Mouse (Mus musculus) monocyte, adult 5-6 weeks (primary cell): Measurements from ENCODE around the gene Dph1. TPM values are rescaled to one million over a fixed set of nuclear protein-coding genes. Genes with fewer than 3 reads are reported as not detected.

ENCODE experiments used
- ATAC-seq: fragments of 153-309, 156-312 bp; replicated peaks from 2 replicates; pipeline ENCODE4 v1.8.0; 2017; ENCODE audit warnings: mild to moderate bottlenecking; ENCODE audit not compliant: low TSS enrichment, insufficient number of reproducible peaks, severe bottlenecking, poor library complexity, low FRiP score
- total RNA-seq: library from RNA; stranded (forward); fragments of 200-1000, 200-491, 200-594 nt; gene quantifications from 3 replicates; pipeline ENCODE4 v1.2.3, GENCODE M21; 2017

Dph1 gene
- total RNA-seq, 1 experiment from 2014 or later, result 3.0 TPM

- no peak for ATAC-seq
Measured at GRCm38 (mm10) chr11:75147106-75147845, 43.8 kb downstream of the Dph1 start.

- ATAC-seq, result no peak
Measured at GRCm38 (mm10) chr11:75145841-75146240, 45.2 kb downstream of the Dph1 start.

GRCm38 (mm10) chr11:75142749-75143148 is 48.3 kb downstream of the Dph1 start:
- no peak for ATAC-seq

GRCm38 (mm10) chr11:75141913-75142312 is 49.1 kb downstream of the Dph1 start:
- ATAC-seq, result no peak

- peak; percentile 59 for ATAC-seq
Measured at GRCm38 (mm10) chr11:75141038-75141437, 50.0 kb downstream of the Dph1 start.

GRCm38 (mm10) chr11:75140431-75140830 is 50.6 kb downstream of the Dph1 start:
- no peak for ATAC-seq

- ATAC-seq, result no peak
Measured at GRCm38 (mm10) chr11:75139122-75139963, 51.7 kb downstream of the Dph1 start.

- ATAC-seq, result peak; percentile 97
Measured at GRCm38 (mm10) chr11:75136666-75137398, 54.2 kb downstream of the Dph1 start.

GRCm38 (mm10) chr11:75135358-75135757 is 55.7 kb downstream of the Dph1 start:
- no peak for ATAC-seq

GRCm38 (mm10) chr11:75134485-75135068 is 56.5 kb downstream of the Dph1 start:
- no peak for ATAC-seq

GRCm38 (mm10) chr11:75133951-75134350 is 57.1 kb downstream of the Dph1 start:
- ATAC-seq, result no peak

- ATAC-seq, result no peak
Measured at GRCm38 (mm10) chr11:75133391-75133790, 57.6 kb downstream of the Dph1 start.

GRCm38 (mm10) chr11:75132278-75132677 is 58.8 kb downstream of the Dph1 start:
- no peak for ATAC-seq

GRCm38 (mm10) chr11:75131300-75131699 is 59.7 kb downstream of the Dph1 start:
- ATAC-seq, result no peak

- ATAC-seq, result no peak
Measured at GRCm38 (mm10) chr11:75129481-75129880, 61.6 kb downstream of the Dph1 start.
